Mouse (Mus musculus) cerebellum, adult 2 months (tissue): ENCODE measurements at regions not wholly inside any gene's neighbourhood (a gene's known extent, or its start where the extent isn't known, plus 50 kb on each side); places are given as distances from the start of the nearest gene placed in this dataset.

Experiments used
- DNase-seq, 2 experiments: peaks; one replicate each; pipeline ENCODE4 v3.0.0; 2021
- H3K27ac ChIP-seq: fragments of 200-500 bp; 2 replicates; pipeline ENCODE4 v1.5.1; 2012; ENCODE audit warnings: low read length, control low read depth, inconsistent platforms; ENCODE audit not compliant: insufficient read depth
- H3K27me3 ChIP-seq: fragments of 200-500 bp; 2 replicates; pipeline ENCODE4 v1.6.1; 2012; ENCODE audit warnings: inconsistent platforms, mild to moderate bottlenecking, low read length, moderate library complexity; ENCODE audit not compliant: control insufficient read depth, insufficient read depth
- H3K4me1 ChIP-seq: fragments of 200-500 bp; 2 replicates; pipeline ENCODE4 v1.6.1; 2011; ENCODE audit warnings: low read length; ENCODE audit not compliant: control insufficient read depth, insufficient read depth
- H3K4me3 ChIP-seq: fragments of 200-500 bp; replicated peaks from 2 replicates; pipeline ENCODE3; 2011; ENCODE audit warnings: mild to moderate bottlenecking, low read depth, low read length, control low read depth; ENCODE audit not compliant: insufficient read depth
- CTCF ChIP-seq: fragments of 200-500 bp; IDR thresholded peaks from 2 replicates; pipeline ENCODE4 v1.5.1; 2011; ENCODE audit warnings: low read depth, mild to moderate bottlenecking, control low read depth, low read length, moderate library complexity, borderline replicate concordance; ENCODE audit not compliant: insufficient read depth
- POLR2A ChIP-seq: fragments of 200-500 bp; IDR thresholded peaks from 2 replicates; pipeline ENCODE4 v1.6.1; 2011; ENCODE audit warnings: low read length, control low read depth, borderline replicate concordance; ENCODE audit not compliant: insufficient read depth
- WGBS: fragments of 180-500 bp; shearing (Covaris S2); methylation state at CpG from one replicate; pipeline ENCODE4 v1.1.7; 2018; 5-methylcytosine and 5-hydroxymethylcytosine counted together

DNA sequence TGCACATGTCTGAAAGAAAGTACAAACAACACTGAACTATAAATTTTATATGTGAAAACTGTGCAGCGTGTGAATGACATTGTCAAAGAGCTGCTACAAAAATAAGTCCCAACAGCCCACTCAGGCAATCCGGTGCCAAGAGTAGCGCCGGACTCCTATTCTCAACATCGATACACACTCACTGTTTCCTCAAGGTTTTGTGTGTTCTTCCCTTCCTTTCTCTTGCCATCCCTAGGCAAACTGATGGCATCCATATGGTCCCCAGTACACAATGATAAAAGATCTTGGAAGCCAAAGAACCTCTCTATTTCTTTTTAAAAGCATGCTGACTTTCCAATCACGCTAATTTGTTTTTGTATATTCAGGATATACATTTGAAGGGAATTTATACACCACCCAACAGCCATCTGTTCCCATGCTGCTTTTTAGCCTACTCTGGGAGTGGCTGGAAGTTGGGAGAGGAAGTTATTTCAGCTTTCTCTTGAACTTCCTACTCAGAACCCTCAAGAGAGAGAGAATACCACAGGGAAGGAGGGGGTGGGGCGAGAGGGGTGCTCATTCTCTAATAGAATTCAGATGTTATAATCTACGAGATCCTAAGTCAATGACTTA lies 205.9 kb upstream of the Xylt1 start:
- no peak for DNase-seq
- Histone ChIP-seq H3K27me3 (no peaks in the 10 kb centered on the region), H3K4me1 (no peaks in the 10 kb centered on the region), H3K4me3 (no peak overlapping the region), H3K27ac (no peak overlapping the region)
- 86% methylated on average over 8 of the region's 8 CpGs for WGBS
- TF ChIP-seq CTCF (no peak), POLR2A (no peak)

DNA sequence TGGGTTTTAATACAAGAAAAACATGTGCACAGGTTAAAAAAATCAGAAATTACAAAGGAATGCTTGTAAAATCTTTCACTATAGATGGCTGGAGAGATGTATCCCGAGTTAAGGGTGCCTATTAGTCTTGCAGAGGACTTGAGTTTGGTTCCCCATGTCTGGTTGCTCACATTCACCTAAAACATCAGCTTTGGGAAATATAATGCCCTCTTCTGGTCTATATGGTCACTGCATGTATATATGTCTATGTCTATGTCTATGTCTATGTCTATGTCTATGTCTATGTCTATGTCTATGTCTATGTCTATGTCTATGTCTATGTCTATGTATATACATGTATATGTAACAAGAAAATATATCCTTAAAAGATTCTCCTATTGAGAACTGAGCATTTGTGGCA lies 196.8 kb upstream of the Xylt1 start:
- no peaks in the 10 kb centered on the region for H3K4me1 ChIP-seq
- no peak overlapping the region for H3K4me3 ChIP-seq
- WGBS, result 63% methylated on average over 1 of the region's 1 CpGs
- TF ChIP-seq CTCF, result no peak
- no peak for TF ChIP-seq POLR2A
- H3K27me3 ChIP-seq, result no peaks in the 10 kb centered on the region; the same call in 1 of the 2 replicates
- DNase-seq, result no peak
- no peak overlapping the region for H3K27ac ChIP-seq

DNA sequence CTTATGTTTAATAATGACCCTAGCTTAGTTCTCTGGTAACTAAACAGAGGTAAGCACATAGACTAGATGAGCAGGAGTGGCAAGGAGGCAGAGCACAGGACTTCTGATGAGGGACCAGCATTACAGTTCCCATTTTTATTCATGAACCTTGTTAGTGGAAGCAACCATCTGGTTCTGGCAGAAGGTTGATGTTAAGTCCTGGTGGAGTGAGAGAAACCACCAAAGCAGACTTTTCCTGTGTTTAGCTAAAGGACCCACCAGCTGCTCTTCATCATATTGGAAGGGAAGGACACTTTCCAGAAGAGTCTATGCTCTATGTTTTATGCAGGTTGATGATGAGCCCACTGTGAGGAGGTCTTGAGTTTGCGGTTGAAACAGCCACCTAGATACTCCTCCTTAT lies 194.9 kb upstream of the Xylt1 start:
- no peak overlapping the region for H3K27ac ChIP-seq
- TF ChIP-seq CTCF (no peak), POLR2A (no peak)
- DNase-seq, result no peak
- no peaks in the 10 kb centered on the region for H3K4me1 ChIP-seq
- H3K27me3 ChIP-seq, result no peaks in the 10 kb centered on the region; the same call in 1 of the 2 replicates
- no peak overlapping the region for H3K4me3 ChIP-seq
- 96% methylated on average over 1 of the region's 1 CpGs for WGBS

DNA sequence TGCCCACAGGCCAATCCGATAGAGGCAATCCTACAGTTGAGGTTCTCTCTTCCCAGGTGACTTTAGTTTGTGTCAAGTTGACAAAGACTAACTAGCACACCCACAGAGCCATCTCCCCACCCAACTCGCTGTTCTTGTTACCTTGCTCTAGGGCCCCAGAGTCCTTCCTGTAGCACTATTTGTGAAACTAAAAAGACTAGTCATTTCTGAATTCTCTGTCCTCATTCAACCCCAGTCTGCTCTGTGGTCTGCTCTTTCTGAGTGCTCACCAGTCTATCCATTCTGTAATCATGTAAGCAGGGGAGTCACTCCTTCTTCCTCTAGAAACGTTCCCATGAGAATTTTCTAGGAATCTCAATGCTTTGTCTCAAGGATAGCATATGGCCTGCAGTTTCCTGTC lies 184.2 kb upstream of the Xylt1 start:
- Histone ChIP-seq H3K4me3 (no peak overlapping the region), H3K27me3 (no peaks in the 10 kb centered on the region), H3K27ac (no peak overlapping the region), H3K4me1 (no peaks in the 10 kb centered on the region)
- no peak for DNase-seq
- TF ChIP-seq CTCF (no peak), POLR2A (no peak)
- WGBS, result 64% methylated on average over 3 of the region's 3 CpGs

DNA sequence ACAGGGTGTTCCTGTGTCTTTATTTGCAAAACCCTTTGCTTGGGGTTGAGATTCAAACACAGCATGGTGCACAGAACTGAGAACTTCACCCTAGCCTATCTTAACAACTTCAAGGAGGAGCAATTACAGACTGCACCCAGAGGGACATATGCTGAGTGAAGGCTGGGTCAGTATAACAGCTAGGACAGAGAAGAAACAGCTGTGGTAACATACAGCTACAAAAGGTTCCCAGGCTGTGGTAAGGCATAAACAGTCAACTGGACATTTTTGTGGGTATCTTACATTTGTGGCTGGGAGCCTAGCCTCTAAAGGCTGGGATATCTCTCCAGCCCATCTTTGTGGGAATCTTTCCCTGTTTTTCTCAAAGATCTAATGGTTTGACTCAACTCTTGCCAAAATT lies 154.5 kb upstream of the Xylt1 start:
- TF ChIP-seq POLR2A (no peak), CTCF (no peak)
- Histone ChIP-seq H3K27me3 (no peaks in the 10 kb centered on the region), H3K27ac (no peak overlapping the region), H3K4me1 (no peaks in the 10 kb centered on the region), H3K4me3 (no peak overlapping the region)
- DNase-seq, result no peak

DNA sequence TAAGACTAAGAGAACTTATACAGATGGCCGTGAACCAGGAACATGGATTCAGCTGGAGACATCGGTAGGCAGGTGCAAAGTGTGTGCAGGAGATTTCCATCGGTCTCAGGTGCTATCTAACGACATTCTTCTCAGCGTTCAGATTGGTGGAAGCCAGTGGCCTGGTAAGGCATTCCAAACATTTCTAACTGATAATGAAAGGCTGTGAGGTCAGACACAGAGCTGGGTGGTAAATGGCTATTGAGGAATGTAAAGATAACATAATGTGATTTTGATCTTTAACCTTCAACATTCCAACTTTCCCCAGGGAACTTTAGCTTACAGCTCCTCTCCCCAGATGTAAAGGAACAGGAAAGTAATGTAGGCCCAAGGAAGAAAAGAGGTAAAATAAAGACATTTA lies 151.2 kb upstream of the Xylt1 start:
- TF ChIP-seq CTCF (no peak), POLR2A (no peak)
- H3K4me3 ChIP-seq, result no peak overlapping the region
- no peak for DNase-seq
- no peaks in the 10 kb centered on the region for H3K4me1 ChIP-seq
- H3K27me3 ChIP-seq, result no peaks in the 10 kb centered on the region
- H3K27ac ChIP-seq, result no peak overlapping the region
- 80% methylated on average over 5 of the region's 5 CpGs for WGBS

DNA sequence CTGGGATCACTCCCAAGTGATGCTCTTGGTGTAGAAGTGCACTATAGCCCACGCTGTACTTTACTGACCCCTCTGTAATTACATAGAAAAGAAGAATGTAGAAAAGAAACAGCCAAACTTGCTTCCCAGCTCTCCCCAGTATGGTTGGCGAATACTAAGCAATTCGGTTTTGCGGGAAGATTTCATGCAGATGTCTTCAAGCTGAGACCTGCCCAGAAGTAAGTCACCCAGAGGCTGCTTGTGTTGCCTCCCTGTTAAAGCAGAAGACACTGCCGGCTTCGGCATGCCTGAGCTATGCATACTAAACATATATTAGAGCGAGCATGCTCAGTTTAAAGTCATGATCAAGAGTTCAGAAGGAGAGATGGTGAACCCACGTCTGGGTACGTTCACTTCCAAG lies 124.0 kb upstream of the Xylt1 start:
- no peak for TF ChIP-seq CTCF
- no peak for TF ChIP-seq POLR2A
- no peaks in the 10 kb centered on the region for H3K4me1 ChIP-seq

DNA sequence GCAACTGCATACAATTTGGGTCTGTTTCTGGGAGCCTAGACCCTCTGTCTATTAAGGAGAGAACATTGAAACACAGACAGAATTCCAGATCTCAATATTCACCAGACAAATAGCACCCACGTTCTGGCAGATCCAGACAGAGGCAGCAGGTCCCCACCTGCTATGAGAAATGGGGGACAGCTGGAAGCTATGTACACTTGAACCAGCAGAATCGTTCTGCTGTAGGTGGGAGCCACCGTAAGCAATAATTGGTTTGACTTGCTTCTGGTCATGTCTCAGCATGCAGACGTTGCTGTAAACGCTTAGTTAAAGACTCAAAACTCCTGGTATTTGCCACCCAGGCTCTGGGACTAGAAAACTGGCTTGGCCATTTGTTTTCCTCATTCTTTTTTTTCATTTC lies 122.2 kb upstream of the Xylt1 start:
- DNase-seq, result no peak
- WGBS, result 40% methylated on average over 5 of the region's 5 CpGs
- Histone ChIP-seq H3K27ac (no peak overlapping the region), H3K4me1 (no peaks in the 10 kb centered on the region), H3K4me3 (no peak overlapping the region), H3K27me3 (no peaks in the 10 kb centered on the region)
- TF ChIP-seq POLR2A (no peak), CTCF (no peak)

More for the DNA sequence above, 124.0 kb upstream of the Xylt1 start:
- Histone ChIP-seq H3K4me3 (no peak overlapping the region), H3K27me3 (no peaks in the 10 kb centered on the region), H3K27ac (no peak overlapping the region)
- no peak for DNase-seq
- WGBS, result 81% methylated on average over 9 of the region's 9 CpGs

DNA sequence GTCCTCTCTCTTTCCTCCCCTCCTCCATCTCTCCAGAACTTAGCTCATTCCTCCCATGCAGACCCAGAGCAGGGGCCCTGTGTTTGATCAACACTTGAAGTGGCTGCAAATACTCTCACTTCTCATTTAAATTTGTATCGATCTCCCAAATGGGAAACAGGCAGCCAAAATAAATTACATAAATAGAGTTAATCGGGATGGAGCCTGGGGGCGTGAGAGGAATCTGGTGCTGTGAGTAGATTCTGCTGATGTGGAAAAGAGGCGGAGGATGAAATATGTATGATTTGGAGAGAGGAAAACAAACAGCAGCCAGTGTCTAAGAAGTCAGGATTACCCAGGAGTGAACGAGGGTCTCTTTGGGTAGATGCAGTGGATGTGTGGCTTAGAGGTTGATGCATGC lies 121.6 kb upstream of the Xylt1 start:
- WGBS, result 55% methylated on average over 5 of the region's 5 CpGs
- H3K27me3 ChIP-seq, result no peaks in the 10 kb centered on the region
- no peak for TF ChIP-seq CTCF
- TF ChIP-seq POLR2A, result no peak
- no peaks in the 10 kb centered on the region for H3K4me1 ChIP-seq
- no peak overlapping the region for H3K27ac ChIP-seq
- no peak overlapping the region for H3K4me3 ChIP-seq
- no peak for DNase-seq
